Mouse (Mus musculus) spleen, postnatal 4 days (tissue): ENCODE data around the gene Crybb1.

Source experiments
- DNase-seq, 2 experiments: peaks; one replicate each; pipeline ENCODE4 v3.0.0; 2022; ENCODE audit warnings: low spot score in 2 of 2

Gene Crybb1

GRCm38 (mm10) chr5:112237439-112237838 is 18.2 kb upstream of the Crybb1 start:
- no peak for DNase-seq

GRCm38 (mm10) chr5:112237866-112238570 is 17.6 kb upstream of the Crybb1 start:
- DNase-seq: no peak

- DNase-seq: no peak
These were observed 16.7 kb upstream of the Crybb1 start for GRCm38 (mm10) chr5:112238781-112239482.

- peak; percentile 82 to 95 for DNase-seq
These were observed 14.9 kb upstream of the Crybb1 start for GRCm38 (mm10) chr5:112240761-112241160.

GRCm38 (mm10) chr5:112241849-112242248 is 13.8 kb upstream of the Crybb1 start:
- DNase-seq: no peak

- DNase-seq: peak in 1 of 2 experiments; percentile 60
These were observed 13.2 kb upstream of the Crybb1 start for GRCm38 (mm10) chr5:112242361-112242778.

- DNase-seq: no peak
These were observed 12.6 kb upstream of the Crybb1 start for GRCm38 (mm10) chr5:112243041-112243440.

GRCm38 (mm10) chr5:112243539-112244274 is 11.9 kb upstream of the Crybb1 start:
- DNase-seq: no peak

GRCm38 (mm10) chr5:112244275-112244562 is 11.4 kb upstream of the Crybb1 start:
- no peak for DNase-seq

- no peak for DNase-seq
These were observed 10.6 kb upstream of the Crybb1 start for GRCm38 (mm10) chr5:112244890-112245615.

- DNase-seq: no peak
These were observed 8.2 kb upstream of the Crybb1 start for GRCm38 (mm10) chr5:112247399-112247798.

- DNase-seq: no peak
These were observed 6.5 kb upstream of the Crybb1 start for GRCm38 (mm10) chr5:112249106-112249505.

- no peak for DNase-seq
These were observed 3.2 kb upstream of the Crybb1 start, which contains the start of gene Cryba4 for GRCm38 (mm10) chr5:112252400-112252799. Gene Cryba4 (minus strand): TSS chr5:112252518.

- DNase-seq: peak in 1 of 2 experiments; percentile 46
These were observed 2.4 kb upstream of the Crybb1 start for GRCm38 (mm10) chr5:112253169-112253568.

- no peak for DNase-seq
These were observed 1.3 kb upstream of the Crybb1 start for GRCm38 (mm10) chr5:112254282-112254806.

GRCm38 (mm10) chr5:112256457-112256856 is 842 bp downstream of the Crybb1 start:
- DNase-seq: no peak

- DNase-seq: no peak
These were observed 2.3 kb downstream of the Crybb1 start for GRCm38 (mm10) chr5:112257896-112258295.

GRCm38 (mm10) chr5:112259862-112260650 is 4.4 kb downstream of the Crybb1 start:
- no peak for DNase-seq

GRCm38 (mm10) chr5:112260818-112261217 is 5.2 kb downstream of the Crybb1 start:
- no peak for DNase-seq

GRCm38 (mm10) chr5:112264099-112264498 is 8.5 kb downstream of the Crybb1 start:
- no peak for DNase-seq

GRCm38 (mm10) chr5:112265110-112265509 is 9.5 kb downstream of the Crybb1 start:
- DNase-seq: no peak
